Mouse (Mus musculus) olfactory bulb, adult 2 months (tissue): ENCODE results near the gene Prdm15.

Source experiments
- CTCF ChIP-seq: fragments of 200-500 bp; IDR thresholded peaks from 2 replicates; pipeline ENCODE4 v1.5.1; 2012; ENCODE audit warnings: low read depth, mild to moderate bottlenecking, low read length, moderate library complexity; ENCODE audit not compliant: insufficient read depth
- POLR2A ChIP-seq: fragments of 200-500 bp; IDR thresholded peaks from 2 replicates; pipeline ENCODE4 v1.6.1; 2012; ENCODE audit warnings: mild to moderate bottlenecking, low read depth, low read length, moderate library complexity; ENCODE audit not compliant: insufficient read depth

DNA sequence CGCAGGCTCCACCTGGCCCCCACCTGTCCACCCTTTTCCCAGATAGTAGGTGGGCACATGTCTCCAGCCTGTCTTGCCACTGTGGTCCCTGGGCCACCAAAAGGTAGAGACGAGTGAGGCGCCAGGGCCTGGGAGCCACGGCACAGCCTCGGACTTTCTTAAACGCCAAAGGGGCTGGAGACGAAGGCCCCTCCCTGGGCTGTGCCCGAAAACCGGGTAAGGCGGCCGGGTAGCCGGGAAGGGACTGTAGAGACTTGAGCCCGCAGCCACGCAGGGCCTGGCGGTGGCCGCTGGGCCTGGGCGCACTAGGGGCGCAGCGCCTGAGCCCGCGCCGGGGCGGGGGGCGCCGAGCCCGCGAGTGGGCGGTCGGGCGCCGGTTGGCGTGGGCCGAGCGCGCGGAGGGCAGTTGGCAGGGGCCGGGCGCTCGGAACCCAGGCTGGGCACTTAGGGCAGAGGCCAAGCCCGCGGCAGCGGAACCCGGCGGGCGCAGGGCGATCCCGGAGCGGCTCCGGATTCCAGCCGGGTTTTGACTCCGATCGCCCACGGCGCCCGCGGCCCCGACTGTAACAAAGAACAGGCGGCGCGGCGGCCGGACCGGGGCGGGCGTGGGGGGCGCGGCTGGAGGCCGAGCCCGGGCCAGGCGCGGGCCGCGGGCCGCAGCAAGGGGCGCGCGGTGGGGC is 449 bp downstream of the Prdm15 start:
- TF ChIP-seq POLR2A (no peak), CTCF (no peak)
